Mouse (Mus musculus): Measurements from ENCODE around the gene Ifit3b.
"Not testable (repeated sequence)": the region's sequence is repeated elsewhere in the genome, so short reads cannot be mapped to it uniquely, and the experiment has no call there.

The Ifit3b gene

GRCm38 (mm10) chr19:34610118-34610517, 2.3 kb downstream of the Ifit3b start:
- DNase-seq (ENCODE audit: low spot score) = not testable (repeated sequence)

- not testable (repeated sequence) for DNase-seq (ENCODE audit: low spot score)
Measured at GRCm38 (mm10) chr19:34612243-34613001, 4.7 kb downstream of the Ifit3b start.

GRCm38 (mm10) chr19:34620871-34621270, 13.1 kb downstream of the Ifit3b start:
- DNase-seq (ENCODE audit: low spot score) = no peak

- no peak for DNase-seq (ENCODE audit: low spot score)
Measured at GRCm38 (mm10) chr19:34623781-34624180, 16.0 kb downstream of the Ifit3b start.

- DNase-seq (ENCODE audit: low spot score) = no peak
Measured at GRCm38 (mm10) chr19:34624663-34625062, 16.9 kb downstream of the Ifit3b start.

GRCm38 (mm10) chr19:34627496-34627895, 19.7 kb downstream of the Ifit3b start:
- no peak for DNase-seq (ENCODE audit: low spot score)

- no peak for DNase-seq (ENCODE audit: low spot score)
Measured at GRCm38 (mm10) chr19:34631487-34631886, 23.7 kb downstream of the Ifit3b start.

- DNase-seq (ENCODE audit: low spot score) = no peak
Measured at GRCm38 (mm10) chr19:34633484-34633883, 25.7 kb downstream of the Ifit3b start.

GRCm38 (mm10) chr19:34636933-34637557, 29.3 kb downstream of the Ifit3b start:
- peak; percentile 15 for DNase-seq (ENCODE audit: low spot score)

- DNase-seq (ENCODE audit: low spot score) = no peak
Measured at GRCm38 (mm10) chr19:34640623-34641022, 32.9 kb downstream of the Ifit3b start, which contains the start of the genes Ifit1bl2 and Ifit1. Gene Ifit1bl2, minus strand, starts transcription at chr19:34640743. Gene Ifit1, plus strand, starts transcription at chr19:34640871.

- no peak for DNase-seq (ENCODE audit: low spot score)
Measured at GRCm38 (mm10) chr19:34642616-34643015, 34.8 kb downstream of the Ifit3b start.

GRCm38 (mm10) chr19:34647630-34648029, 39.9 kb downstream of the Ifit3b start:
- not testable (repeated sequence) for DNase-seq (ENCODE audit: low spot score)

GRCm38 (mm10) chr19:34650276-34650675, 42.5 kb downstream of the Ifit3b start:
- no peak for DNase-seq (ENCODE audit: low spot score)

- no peak for DNase-seq (ENCODE audit: low spot score)
Measured at GRCm38 (mm10) chr19:34650997-34651396, 43.2 kb downstream of the Ifit3b start.

GRCm38 (mm10) chr19:34655227-34655805, 47.5 kb downstream of the Ifit3b start:
- no peak for DNase-seq (ENCODE audit: low spot score)

GRCm38 (mm10) chr19:34656511-34657298, 48.9 kb downstream of the Ifit3b start:
- no peak for DNase-seq (ENCODE audit: low spot score)

GRCm38 (mm10) chr19:34662067-34662507, 54.3 kb downstream of the Ifit3b start:
- DNase-seq (ENCODE audit: low spot score) = peak; percentile 52

GRCm38 (mm10) chr19:34662740-34663139, 55.0 kb downstream of the Ifit3b start:
- DNase-seq (ENCODE audit: low spot score) = no peak

All from ovary, postnatal 36 days (tissue).